Mouse (Mus musculus) spleen, postnatal 4 days (tissue): ENCODE measurements at regions not wholly inside any gene's neighbourhood (a gene's known extent, or its start where the extent isn't known, plus 50 kb on each side); places are given as distances from the start of the nearest gene placed in this dataset.
"Not testable (repeated sequence)": the region's sequence is repeated elsewhere in the genome, so short reads cannot be mapped to it uniquely, and the experiment has no call there.

ENCODE experiments used
- DNase-seq, 2 experiments: peaks; one replicate each; pipeline ENCODE4 v3.0.0; 2022; ENCODE audit warnings: low spot score in 2 of 2

DNA sequence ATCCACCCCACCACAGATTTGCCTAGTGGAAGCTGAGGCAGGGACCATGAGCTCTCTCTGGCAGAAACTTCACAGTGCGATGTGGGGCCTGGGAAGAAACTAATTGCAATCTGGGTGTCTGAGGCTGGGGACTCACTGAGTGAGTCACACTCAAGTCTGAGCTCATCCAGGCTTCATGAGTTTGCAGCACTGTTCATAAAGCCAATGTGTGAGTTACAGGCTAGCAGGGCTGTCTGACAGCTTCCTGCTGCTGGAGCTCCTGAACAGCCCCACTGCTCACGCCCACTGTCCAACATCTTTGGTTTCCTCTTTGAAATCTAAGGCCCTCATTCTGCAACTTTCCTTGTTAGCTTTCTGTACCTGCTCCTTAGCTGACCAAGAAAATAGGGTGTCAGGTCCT, 216.5 kb upstream of the Tenm4 start:
- DNase-seq, result no peak

DNA sequence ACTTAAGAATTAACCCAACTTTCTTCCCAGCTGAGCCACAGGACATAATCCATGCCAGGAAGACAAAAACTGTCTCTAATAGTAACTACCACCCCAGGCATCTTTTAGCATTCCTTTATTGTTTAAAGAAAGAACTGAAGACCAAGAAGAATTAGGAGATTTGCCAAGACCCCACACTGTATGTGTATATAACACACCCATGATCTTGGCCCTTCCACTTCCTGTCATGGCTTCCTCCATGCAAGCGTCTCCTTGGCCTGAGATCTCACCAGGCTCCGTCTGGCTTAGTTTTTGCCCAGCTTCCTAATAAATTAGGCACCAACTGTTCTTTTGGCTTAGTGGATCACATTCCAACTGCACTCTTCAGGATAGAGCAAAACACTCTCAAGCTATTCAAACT, 215.9 kb upstream of the Tenm4 start:
- DNase-seq, result no peak

DNA sequence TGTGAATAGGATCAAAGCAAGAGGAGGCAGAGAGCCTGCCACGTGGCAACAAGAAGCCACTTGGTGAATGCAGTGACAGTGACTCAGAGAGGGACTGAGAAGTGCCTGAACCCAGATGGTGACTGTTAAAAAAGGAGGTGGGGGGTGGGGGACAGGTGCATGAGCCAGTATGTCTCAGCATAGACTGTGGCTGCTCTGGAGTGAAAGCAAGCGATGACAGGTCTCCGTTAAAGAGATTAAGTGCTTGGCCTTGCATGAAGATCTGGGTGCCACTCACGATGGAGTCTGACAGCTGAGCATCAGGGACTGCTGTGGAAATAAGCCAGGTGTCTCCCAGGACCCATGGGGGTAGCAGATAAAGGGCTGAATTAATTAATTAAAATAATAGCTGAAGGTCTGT, 212.0 kb upstream of the Tenm4 start:
- DNase-seq, result no peak

DNA sequence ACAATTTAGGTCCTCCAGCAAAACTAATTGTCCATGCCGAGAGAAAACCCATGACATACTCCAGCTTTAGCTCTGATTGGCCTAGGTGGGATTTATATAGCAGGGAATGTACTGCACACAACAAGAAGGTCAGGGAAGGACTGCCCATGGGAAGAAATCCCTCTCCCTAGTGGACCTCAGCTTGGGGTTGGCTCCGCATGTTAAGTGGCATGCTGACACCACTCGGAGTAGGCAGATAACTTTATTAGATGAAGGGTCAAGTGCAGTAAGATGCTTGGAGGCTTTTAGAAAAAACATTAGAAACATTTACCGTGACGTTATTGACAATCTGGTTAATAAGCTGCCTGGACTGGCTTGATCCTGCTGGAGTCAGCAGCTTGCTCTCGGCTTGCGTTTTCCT, 199.2 kb upstream of the Tenm4 start:
- no peak for DNase-seq

DNA sequence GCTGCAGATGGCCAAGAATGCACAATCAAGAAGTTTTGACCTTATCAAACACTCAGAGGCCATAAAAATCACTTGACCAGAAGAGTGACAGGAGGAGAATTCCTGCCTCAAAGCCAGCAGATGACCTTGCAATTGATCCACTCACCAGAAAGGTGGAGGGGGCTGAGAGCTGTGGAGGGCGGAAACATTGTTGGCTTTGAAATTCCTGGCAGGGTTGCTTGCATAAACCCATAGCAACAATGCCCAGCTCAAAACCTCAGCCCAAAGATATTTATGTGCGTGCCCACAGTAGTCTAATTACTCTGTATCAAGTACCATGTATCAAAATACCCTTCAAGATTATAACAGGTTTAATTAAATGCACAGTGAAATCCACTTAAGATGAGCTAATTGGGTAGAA, 197.0 kb upstream of the Tenm4 start:
- DNase-seq, result no peak

DNA sequence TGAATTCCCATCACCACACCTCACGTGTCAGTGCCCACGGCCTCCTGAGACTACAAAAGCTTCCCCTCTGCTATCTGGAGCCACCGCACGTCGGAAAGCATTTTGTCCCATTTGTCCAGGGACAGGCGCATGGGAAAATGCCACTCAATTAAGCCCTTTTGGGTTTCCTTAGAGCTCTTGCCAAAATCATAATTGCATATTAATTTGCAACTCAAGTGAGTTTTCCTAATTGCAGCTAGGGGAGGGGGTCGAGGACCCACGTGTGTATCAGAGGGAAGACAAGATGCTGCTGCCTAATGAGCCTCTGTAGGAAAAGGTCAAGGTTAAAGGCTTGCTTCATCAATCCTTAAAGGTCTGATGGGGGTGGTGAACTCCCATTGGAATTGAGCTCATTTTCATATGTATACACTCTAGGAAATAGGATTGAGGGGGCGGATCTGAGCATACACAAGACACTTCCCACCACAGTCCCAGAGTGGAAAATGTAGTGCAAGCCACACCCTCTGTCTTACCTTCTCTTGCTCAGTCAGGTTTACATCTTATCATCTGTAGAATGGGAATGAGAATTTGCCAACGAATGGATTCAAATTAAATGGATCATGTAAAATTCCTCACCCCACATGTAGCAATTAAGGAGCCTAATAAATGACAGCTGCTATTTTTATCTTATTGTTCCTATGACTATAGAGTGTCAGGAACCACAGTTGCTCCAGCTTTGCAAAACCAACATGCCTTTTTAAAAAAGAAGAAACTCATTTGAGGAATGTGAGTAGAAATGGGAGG, 179.6 kb upstream of the Tenm4 start:
- no peak for DNase-seq

DNA sequence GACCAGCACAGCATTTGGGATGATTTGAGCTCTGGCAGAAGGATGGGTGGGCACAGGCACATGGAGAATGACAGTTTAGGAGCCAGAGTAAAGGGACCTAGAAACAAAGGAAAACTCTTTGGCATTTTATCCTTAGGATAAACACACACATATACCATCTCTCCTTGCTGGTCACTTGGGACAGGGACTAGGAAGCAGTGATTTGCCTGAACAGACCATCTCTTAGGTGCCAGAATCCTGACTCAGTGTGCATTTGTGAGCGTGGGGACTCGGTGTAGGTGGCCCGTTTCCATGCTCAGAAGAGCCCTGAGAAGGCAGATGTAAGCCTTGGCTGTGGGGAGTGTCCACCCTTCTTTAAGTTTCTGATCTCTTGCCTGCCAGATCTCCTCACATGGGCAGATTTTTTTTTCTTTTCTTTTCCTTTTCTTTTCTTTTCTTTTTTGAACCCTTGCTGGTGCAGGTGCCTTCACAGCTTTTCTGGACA, 179.0 kb upstream of the Tenm4 start:
- DNase-seq, result no peak

DNA sequence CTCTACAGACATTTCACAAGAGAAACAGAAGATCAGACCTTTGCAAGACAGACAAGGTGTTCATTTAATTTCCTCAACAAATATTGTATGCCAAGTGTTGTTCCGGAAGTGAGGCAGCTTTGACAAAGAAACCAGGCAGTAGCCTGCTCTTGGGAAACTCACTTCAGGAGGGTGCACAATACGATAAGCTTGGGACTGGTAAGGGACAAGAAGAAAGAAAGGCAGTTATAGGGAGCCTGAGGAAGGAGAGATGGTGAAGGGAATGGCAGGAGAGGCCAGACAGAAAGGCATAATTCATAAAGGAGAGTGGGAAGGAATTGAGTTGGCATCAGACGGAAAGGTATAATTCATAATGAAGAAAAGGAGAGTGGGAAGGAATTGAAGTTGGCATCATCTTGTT, 178.5 kb upstream of the Tenm4 start:
- DNase-seq, result no peak

DNA sequence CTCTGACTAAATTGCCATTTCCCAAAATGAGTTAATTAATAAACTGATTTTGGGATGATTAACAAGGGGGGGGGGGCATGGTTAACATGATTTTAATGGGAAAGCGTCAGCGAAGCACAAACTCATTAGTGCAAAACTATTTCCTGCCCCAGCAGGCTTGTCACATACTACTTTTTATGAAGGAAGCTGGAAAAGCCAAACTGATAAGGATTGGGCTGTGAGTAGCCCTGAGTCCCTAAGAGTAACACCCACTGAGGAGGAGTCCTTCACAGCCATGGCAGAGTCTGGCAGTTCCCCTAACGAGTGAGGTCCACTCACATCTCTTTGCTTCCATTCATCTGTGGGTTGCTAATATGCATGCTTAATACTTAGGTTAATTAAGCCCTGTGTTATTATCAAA, 173.9 kb upstream of the Tenm4 start:
- no peak for DNase-seq

DNA sequence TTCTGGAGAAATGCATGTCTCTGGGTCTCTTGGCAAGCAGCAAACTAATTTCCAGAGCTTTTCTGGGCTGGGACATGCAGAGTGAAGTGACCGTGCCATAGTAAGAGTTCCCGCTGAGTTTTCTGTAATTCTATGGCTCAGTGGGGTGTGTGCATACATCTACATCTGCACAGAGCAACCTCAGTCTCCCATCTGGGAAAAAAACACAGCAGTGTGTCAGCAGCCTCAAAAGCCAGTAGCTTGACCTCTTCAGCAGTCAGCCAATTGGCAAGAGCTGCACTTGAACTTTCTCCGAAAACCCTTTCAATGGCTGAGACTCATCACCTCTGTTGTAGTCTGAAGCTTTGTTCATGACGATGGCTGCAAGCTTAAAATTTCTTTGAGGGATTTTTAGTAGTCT, 171.9 kb upstream of the Tenm4 start:
- DNase-seq, result no peak

DNA sequence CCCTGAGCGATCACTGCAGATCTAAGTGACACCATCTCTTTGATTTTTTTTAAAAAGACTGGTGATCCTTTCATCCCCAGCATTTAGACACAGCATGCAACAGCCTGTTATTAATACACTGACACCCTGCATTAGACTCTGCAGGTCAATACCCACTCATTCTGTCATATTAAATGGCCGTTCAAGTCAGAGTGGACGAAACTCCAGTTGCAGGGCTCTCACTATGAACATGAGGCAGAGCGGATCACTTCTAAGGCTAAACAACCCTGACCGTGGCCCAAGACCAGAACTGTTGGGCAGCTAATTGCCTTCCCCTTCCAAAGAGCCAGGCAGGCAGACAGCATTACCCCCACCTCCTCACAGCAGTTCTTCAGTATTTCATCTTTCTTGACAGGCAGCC, 168.6 kb upstream of the Tenm4 start:
- no peak for DNase-seq

DNA sequence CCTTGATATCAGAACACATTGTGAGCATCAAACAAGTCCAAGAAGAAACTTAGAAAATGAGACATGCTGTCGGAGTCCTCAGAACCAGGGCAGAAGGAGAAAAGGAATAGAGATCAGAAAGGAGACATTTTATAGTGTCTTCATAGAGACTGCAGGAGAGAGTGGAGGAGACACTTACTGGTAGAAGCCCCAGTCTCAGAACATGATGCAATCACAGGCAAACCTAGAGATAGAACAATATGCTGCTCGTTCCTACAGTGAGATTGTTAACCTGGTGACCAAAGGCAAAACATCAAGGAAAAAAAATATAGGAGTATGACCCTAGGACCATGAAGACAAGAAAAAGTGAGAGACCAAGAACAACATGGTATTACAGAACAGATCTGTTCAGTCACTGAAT, 164.7 kb upstream of the Tenm4 start:
- no peak for DNase-seq

DNA sequence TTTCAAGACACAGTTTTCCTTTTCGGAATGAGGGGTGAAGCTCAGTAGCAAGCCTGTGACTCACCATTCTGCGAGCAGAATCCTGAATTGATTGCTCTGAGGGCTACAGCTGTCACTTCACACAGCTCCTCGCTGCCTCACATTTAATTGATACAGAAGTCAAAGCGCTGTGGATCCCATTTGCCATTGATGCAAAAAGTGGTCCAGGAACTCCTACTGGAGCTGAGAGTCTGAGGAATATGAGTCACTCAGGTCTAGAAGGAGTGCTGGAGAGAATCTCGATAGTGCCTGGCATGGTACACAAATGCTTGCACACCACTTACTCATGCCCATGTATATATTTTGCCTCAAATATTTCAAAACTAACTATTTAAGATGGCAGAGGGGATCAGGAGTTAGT, 158.0 kb upstream of the Tenm4 start:
- no peak for DNase-seq

DNA sequence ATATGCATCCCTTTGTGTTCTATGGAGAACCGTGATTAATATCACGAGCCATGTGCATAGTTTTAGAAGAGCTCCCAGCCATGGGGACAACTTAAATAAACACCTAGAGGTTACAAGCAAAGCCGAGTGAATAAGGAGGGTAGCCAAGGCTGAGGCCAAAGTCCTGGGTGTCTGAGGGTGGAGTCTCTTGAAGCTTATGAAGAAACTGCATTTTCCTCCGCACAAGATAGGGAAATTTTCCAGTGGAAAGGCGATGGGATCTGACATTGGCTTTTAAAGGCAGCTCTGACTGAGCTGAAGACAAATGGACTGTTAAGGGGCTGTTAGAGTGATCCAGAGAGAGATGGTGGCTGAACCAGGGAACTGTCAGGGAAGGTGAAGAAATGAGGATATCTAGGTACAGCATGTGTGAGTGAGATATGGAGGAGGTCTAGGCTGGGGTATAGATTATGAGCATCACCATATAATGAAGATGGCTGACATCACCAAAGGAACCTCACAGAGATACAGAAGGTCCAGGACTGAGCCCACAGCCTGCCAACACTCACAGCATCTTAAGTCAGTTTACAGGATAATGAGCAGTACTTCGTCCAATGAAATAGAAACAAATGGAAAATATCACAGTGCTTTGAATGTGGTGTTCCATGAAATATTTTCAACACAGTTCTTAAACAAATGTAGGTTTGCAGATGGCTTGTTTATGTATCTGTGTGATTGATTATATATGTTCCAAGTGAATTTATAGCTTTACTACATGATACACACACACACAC, 153.7 kb upstream of the Tenm4 start:
- no peak for DNase-seq

DNA sequence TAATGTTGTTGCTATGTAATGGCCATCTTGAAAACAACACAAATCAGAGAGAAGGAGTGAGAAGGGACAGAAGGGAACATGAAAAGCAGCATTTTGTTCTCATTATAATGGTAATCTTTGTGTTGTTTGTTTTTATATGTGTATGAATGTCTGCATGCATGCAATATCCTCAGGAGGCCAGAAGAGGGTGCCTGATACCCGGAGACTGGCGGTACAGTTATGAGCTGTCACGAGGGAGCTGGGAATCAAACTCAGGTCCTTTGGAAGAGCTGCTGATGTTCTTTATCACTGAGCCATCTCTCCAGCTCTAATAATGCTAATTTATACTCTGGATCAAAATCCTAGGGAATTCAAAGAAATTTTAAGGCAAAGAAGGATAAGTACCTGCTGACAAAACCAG, 147.0 kb upstream of the Tenm4 start:
- DNase-seq, result no peak

DNA sequence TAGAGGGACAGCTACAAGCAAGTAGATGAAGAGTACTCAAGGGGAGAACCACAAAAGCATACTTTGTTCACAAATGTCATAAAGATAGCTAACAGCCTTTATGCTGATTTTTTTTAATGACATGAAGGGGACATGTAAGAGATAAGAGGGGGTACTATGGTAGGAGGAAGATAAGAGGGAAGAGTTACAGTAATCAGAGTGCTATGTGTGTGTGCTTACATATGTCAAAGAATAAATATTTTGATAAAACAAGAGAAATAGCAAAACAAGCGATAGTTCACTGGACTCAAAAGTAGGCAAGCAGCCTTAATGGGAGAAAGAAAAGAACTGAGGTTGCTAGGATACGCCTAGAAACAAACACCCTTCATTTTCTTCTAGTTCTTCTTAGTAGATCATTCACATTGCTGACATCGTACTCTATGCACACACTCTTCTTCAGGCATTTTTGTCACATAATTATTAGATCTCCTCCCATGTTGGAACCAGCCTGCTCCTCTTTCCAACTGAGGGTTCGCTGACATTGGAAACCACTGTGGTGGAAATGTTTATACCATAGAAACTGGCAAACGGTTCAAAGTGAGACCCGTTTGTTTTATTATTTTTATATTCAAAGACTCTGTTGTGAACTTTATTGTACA, 144.1 kb upstream of the Tenm4 start:
- DNase-seq, result no peak

DNA sequence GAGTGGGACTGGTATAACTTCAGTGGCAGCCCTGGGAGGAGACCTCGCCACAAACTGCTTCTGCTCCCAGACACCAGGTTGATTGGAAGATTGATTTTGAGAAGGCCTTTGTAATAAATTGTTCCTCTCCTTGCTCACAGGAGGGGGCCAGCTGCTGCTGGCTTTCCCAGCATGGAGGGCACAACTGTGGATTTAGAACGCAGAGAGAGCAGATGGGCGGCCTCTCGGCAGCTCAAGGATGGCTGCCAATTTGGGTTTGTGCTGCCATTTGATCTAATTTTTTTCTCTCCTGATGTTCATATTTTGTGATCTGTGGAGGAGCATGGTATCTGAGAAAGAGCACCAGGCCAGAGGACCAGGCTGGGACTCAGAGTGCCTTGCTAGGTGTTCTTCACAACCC, 137.4 kb upstream of the Tenm4 start:
- no peak for DNase-seq

DNA sequence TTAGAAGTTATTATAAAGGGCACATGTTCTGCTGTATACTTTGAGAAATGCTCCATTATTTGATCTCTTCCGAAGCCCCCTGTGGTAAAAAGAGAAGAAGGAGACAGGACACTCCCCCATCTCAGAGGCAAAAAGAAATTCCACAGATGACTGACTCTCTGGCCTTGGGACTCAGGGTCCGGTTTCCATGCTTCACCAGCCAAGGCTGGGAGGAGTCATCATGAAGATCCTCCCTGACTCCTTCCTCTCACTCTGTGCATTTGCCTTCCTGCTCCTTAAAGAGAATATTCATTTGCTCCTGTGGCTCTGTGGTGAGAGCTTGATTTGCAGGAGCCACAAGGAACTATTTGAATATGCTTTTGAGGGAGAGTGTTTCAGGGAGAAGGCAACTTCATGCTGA, 135.6 kb upstream of the Tenm4 start:
- DNase-seq, result no peak

DNA sequence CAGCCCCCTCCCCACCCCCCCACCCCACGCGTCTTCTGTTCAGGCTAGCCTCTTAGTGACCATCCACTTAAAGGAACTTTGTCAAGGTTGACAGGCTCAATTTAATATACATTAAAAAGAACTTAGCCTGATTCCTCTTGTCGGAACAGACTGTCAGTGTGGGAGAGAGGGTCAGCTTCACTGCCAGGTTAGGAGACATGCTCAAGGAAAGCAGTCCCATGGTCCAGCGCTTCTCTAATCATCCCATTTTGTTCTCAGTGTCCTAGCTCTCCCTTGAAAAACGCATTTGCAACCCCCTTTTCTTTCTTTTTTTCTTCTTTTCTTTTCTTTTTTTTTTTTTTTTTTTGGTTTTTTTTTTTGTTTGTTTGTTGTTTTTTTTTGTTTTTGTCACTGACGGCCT, 131.4 kb upstream of the Tenm4 start:
- no peak for DNase-seq

DNA sequence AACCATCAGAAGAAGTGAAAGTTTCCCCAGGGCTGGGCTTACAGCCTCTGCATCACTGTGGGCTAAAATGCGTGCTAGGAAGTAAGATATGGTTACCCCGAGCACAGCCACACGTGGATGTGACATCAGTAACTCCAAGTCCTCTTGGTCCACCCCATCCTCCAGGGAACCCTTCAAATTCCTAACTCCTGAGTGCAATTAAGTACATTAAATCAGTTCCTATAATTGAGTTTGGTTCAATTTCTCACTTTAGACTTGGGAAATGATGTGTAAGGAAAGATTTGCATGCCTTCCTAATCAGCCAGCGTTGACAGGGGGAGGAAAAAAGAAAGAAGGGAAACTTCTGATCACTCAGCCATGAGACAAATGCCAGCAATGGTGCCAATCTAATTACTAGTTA, 129.2 kb upstream of the Tenm4 start:
- no peak for DNase-seq

DNA sequence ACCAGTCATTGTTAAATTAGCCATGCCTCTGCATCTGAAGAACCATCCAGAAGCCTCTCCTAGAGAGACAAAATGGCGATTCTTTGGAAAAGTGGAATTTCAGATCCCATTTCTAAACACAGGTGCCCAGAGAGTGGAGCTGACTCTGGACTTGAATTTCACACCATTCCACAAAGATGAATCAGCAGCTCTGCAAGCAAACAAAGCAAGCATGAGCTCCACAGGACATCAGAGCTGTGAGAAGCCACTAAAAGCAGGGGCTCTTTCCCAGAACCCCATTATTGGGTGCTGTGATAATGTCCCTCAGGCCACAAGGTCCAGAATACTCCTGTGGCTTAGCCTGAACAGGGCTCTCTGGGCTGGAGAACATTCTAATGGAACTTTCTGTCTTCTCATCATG, 119.4 kb upstream of the Tenm4 start:
- no peak for DNase-seq

DNA sequence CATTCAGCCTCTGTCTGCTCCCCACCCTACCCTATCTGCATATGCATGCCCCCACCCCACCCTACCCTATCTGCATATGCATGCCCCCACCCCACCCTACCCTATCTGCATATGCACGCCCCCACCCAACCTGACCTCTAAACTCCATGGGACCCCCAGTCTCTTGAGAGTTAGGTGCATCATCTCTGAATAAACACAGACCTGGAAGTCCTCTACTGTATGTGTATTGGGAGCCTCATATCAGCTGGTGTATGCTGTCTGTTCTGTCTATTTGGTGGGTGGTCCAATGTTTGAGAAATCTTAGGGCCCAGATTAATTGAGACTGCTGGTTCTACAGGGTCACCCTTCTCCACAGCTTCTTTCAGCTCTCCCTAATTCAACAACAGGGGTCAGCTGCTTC, 109.4 kb upstream of the Tenm4 start:
- not testable (repeated sequence) for DNase-seq

DNA sequence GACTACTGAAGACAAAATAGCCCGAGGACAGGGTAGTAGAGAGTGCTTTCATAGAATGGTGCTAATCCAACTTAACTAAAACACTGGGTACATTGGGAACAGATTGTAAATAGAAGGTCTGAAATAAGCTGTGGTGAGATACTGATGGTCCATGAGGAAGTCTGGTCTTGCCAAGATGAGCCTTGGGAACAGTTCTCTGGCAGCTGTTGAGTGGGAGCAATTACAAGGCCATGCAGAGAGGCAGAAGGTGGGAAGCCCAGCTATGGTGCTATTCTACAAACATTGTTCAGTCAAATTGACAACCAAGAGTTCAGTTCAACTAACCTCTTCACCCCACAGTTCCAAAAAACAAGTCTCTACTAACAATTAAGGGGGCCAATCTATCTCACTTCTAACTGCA, 92.5 kb upstream of the Tenm4 start:
- DNase-seq, result no peak
